Mouse (Mus musculus): ENCODE results near the gene Nans.

DNA sequence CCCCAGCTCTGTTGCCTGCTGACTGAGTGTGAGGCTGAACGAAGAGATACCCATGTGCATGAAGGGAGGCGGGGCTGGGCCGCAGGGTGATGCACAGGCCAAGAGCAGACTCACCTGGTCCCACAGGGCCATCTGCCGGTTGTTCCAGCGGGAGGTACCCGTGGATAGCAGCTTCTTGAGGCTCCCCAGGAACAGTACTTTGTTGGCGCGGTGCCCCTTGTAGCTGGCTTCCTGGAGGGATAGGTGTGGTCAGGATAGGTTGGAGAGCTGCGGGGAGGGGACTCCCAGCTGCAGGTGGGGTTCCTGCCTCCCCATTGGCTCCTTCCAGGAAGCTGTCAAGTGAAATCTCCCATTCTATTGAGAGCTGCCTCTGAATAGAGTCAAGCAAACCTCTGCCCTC is 56.5 kb downstream of the Nans start:
- TF ChIP-seq CTCF (IDR thresholded peaks at IDR 0.05; ENCODE audit: low read depth, low read length) (peak; percentile 43), POLR2A (IDR thresholded peaks at IDR 0.05; ENCODE audit: insufficient read depth, low read length) (no peak)

Measured in ES-Bruce4 (cell line).